Mouse (Mus musculus): ENCODE results near the gene Arid1b. TPM values are rescaled to one million over a fixed set of nuclear protein-coding genes. Genes with fewer than 3 reads are reported as not detected.

Gene Arid1b
- polyA plus RNA-seq, 1 experiment from 2014 or later = 17.4 TPM

DNA sequence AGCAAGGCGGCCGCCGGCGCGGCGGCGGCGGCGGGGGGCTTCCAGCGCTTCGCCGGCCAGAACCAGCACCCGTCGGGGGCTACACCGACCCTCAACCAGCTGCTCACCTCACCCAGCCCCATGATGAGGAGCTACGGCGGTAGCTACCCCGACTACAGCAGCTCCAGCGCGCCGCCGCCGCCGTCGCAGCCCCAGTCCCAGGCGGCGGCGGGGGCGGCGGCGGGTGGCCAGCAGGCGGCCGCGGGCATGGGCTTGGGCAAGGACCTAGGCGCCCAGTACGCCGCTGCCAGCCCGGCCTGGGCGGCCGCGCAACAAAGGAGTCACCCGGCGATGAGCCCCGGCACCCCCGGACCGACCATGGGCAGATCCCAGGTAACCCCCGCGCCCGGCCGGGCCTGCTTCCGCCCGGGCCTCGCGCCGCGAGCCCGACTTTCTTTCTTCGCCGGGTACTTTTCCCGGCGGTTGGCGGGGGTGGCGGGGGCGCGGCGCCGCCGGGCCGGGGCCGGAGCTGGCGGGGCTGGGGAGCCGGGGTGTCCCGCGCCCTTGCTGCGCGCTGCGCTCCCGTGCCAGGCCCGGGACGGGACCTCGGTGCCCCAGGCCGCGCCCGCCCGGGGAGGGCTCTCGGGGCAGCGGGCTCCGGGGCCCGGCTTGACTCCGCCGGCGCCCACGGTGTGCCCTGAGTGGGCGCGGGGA, 2.1 kb downstream of the Arid1b start:
- Histone ChIP-seq H3K4me1 (peaks cover 35% of the 10 kb centered on the region), H3K4me2 (replicated peaks) (peak overlapping the region; percentile 61), H3K9me3 (no peaks in the 10 kb centered on the region), H3K4me3 (peak overlapping the region; percentile 100), H3K27ac (replicated peaks) (peak overlapping the region; percentile 100), H3K9ac (replicated peaks) (peak overlapping the region; percentile 100), H3K36me3 (no peaks in the 10 kb centered on the region), H3K27me3 (no peaks in the 10 kb centered on the region)
- under 1% methylated on average over 61 of the region's 95 CpGs for WGBS
- ATAC-seq (ENCODE audit: low FRiP score, low read depth) = 0 out of 2 replicates have a peak, but pooled peaks have one; percentile 10

- Histone ChIP-seq H3K4me2 (replicated peaks) (peak overlapping the region; percentile 61), H3K27ac (replicated peaks) (peak overlapping the region; percentile 100), H3K36me3 (no peaks in the 10 kb centered on the region), H3K4me3 (peak overlapping the region; percentile 100), H3K4me1 (peaks cover 34% of the 10 kb centered on the region), H3K9ac (replicated peaks) (peak overlapping the region; percentile 100), H3K27me3 (no peaks in the 10 kb centered on the region), H3K9me3 (no peaks in the 10 kb centered on the region)
- WGBS = under 1% methylated on average over 20 of the region's 20 CpGs
- ATAC-seq (ENCODE audit: low FRiP score, low read depth) = no peak
These were observed 2.9 kb downstream of the Arid1b start for GRCm38 (mm10) chr17:4996814-4997549.

DNA sequence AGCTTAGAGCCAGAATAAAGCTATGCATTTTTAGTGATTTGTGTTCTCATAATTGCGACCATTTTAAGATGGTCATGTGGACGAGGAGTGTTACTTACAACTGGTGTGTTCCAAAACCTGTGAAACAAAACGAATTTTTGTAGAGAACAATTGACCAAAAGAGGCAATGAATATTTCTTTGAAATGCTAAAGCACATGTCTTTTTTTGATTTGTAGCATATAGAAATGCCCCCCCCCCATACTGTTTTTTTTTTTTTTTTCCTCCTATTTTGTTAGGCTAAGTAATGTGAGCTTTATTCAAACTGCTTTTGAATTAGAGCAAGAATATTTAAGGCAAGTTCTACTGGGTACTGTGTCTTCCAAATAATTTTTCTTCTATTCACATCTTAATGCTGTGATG, 3.8 kb downstream of the Arid1b start:
- Histone ChIP-seq H3K36me3 (no peaks in the 10 kb centered on the region), H3K27me3 (no peaks in the 10 kb centered on the region), H3K27ac (replicated peaks) (no peak overlapping the region), H3K9me3 (no peaks in the 10 kb centered on the region), H3K9ac (replicated peaks) (no peak overlapping the region), H3K4me1 (peaks cover 40% of the 10 kb centered on the region), H3K4me3 (peak overlapping the region; percentile 20), H3K4me2 (replicated peaks) (peak overlapping the region; percentile 61)
- 50% methylated on average over 3 of the region's 3 CpGs for WGBS
- ATAC-seq (ENCODE audit: low FRiP score, low read depth) = no peak

DNA sequence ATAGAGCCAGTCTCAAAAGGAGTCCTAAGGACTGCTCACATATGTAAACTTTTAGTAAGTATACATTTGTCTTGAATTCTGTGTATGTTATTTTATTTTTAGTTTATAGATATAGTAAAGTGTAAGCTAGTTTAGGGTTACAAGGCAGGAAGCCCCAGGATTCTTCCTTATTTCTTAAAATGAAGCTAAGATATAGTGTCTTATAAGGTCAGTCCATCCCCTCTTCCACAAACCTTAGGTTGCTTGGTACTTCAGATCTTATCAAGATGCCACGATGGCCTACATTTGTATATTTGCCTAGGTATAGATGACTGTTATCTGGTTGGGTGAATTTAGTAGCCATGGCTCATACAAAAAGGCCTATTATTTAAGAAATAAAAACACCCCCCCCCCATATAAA, 5.1 kb downstream of the Arid1b start:
- no peaks in the 10 kb centered on the region for H3K36me3 ChIP-seq
- no peak for ATAC-seq (ENCODE audit: low FRiP score, low read depth)
- no peak overlapping the region for H3K9ac ChIP-seq (replicated peaks)
- H3K4me1 ChIP-seq = peaks cover 44% of the 10 kb centered on the region
- WGBS = 86% methylated on average over 1 of the region's 1 CpGs
- peak overlapping the region; percentile 23; the same call in 1 of the 2 replicates for H3K4me2 ChIP-seq (replicated peaks)
- H3K27me3 ChIP-seq = no peaks in the 10 kb centered on the region
- no peaks in the 10 kb centered on the region for H3K9me3 ChIP-seq
- H3K4me3 ChIP-seq = no peak overlapping the region
- H3K27ac ChIP-seq (replicated peaks) = no peak overlapping the region

- Histone ChIP-seq H3K27me3 (no peaks in the 10 kb centered on the region), H3K4me2 (replicated peaks) (peak overlapping the region; percentile 40), H3K9me3 (no peaks in the 10 kb centered on the region), H3K27ac (replicated peaks) (no peak overlapping the region), H3K36me3 (no peaks in the 10 kb centered on the region), H3K4me3 (peak overlapping the region; percentile 18), H3K9ac (replicated peaks) (no peak overlapping the region), H3K4me1 (peaks cover 52% of the 10 kb centered on the region)
- no peak for ATAC-seq (ENCODE audit: low FRiP score, low read depth)
- WGBS = 59% methylated on average over 10 of the region's 10 CpGs
These were observed 5.9 kb downstream of the Arid1b start for GRCm38 (mm10) chr17:5000001-5000400.

DNA sequence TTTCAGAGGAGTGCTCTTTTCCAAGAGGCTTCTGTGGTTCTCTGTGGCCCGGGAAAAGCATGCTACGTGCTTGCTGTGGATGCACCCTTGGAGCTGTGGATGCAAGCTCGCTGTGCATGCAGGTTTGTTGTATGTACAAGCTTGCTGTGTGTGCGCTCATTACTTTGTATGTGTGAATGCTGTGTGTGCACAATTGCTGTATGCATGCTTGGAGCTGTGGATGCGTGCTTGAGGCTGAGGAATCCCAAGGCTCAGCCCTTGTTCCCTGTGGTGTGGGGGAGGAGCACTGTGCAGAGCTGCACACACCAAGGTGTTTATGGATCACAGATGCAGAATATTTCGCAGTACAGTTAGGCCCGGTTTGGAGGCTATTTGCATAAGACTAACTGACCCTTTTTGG, 6.7 kb downstream of the Arid1b start:
- WGBS = 52% methylated on average over 7 of the region's 7 CpGs
- no peak overlapping the region; the same call in 1 of the 2 replicates for H3K9ac ChIP-seq (replicated peaks)
- ATAC-seq (ENCODE audit: low FRiP score, low read depth) = no peak
- no peaks in the 10 kb centered on the region for H3K36me3 ChIP-seq
- peaks cover 60% of the 10 kb centered on the region for H3K4me1 ChIP-seq
- H3K4me2 ChIP-seq (replicated peaks) = peak overlapping the region; percentile 30
- no peak overlapping the region for H3K27ac ChIP-seq (replicated peaks)
- no peaks in the 10 kb centered on the region for H3K9me3 ChIP-seq
- no peaks in the 10 kb centered on the region for H3K27me3 ChIP-seq
- peak overlapping the region; percentile 9; the same call in 1 of the 2 replicates for H3K4me3 ChIP-seq

GRCm38 (mm10) chr17:5001531-5002131, 7.5 kb downstream of the Arid1b start:
- H3K4me3 ChIP-seq = no peak overlapping the region
- H3K27me3 ChIP-seq = 0 out of 2 replicates have a peak, but pooled peaks cover 2% of the 10 kb centered on the region
- no peak for ATAC-seq (ENCODE audit: low FRiP score, low read depth)
- H3K9me3 ChIP-seq = no peaks in the 10 kb centered on the region
- no peaks in the 10 kb centered on the region for H3K36me3 ChIP-seq
- peaks cover 65% of the 10 kb centered on the region for H3K4me1 ChIP-seq
- 43% methylated on average over 9 of the region's 9 CpGs for whole genome bisulfite sequencing
- no peak overlapping the region for H3K27ac ChIP-seq (replicated peaks)
- no peak overlapping the region for H3K4me2 ChIP-seq (replicated peaks)
- H3K9ac ChIP-seq (replicated peaks) = no peak overlapping the region

GRCm38 (mm10) chr17:5002937-5003508, 8.9 kb downstream of the Arid1b start:
- Histone ChIP-seq H3K9me3 (no peaks in the 10 kb centered on the region), H3K27me3 (0 out of 2 replicates have a peak, but pooled peaks cover 3% of the 10 kb centered on the region), H3K4me1 (peaks cover 79% of the 10 kb centered on the region), H3K36me3 (no peaks in the 10 kb centered on the region), H3K4me3 (no peak overlapping the region), H3K27ac (replicated peaks) (no peak overlapping the region), H3K4me2 (replicated peaks) (no peak overlapping the region), H3K9ac (replicated peaks) (no peak overlapping the region)
- no peak for ATAC-seq (ENCODE audit: low FRiP score, low read depth)
- 83% methylated on average over 10 of the region's 10 CpGs for WGBS

DNA sequence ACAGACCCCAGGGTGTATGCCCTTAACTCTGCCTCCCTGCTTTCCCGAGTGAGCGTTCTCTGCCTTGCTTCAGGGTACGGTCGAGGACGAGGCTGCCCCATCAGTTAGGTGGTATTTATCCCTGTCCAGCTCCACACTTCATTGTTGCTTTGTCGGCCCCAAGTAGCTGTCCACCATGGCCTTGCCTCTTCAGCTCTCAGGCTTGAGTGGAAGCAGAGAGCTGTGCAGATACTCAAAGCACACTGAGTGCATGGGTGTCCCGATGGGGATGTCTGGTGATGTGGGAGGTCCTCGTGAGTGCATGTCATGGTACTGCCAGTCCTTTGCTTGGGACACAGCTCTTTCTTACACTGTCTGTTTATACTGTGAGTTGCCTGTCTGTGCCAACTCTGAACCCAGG, 10.1 kb downstream of the Arid1b start:
- no peak overlapping the region for H3K4me2 ChIP-seq (replicated peaks)
- WGBS = 60% methylated on average over 8 of the region's 8 CpGs
- 0 out of 2 replicates have a peak overlapping the region, but pooled peaks have one; percentile 0 for H3K9ac ChIP-seq (replicated peaks)
- 0 out of 2 replicates have a peak, but pooled peaks cover 3% of the 10 kb centered on the region for H3K27me3 ChIP-seq
- no peaks in the 10 kb centered on the region for H3K36me3 ChIP-seq
- H3K4me3 ChIP-seq = no peak overlapping the region
- no peaks in the 10 kb centered on the region for H3K9me3 ChIP-seq
- H3K4me1 ChIP-seq = peaks cover 91% of the 10 kb centered on the region
- no peak for ATAC-seq (ENCODE audit: low FRiP score, low read depth)
- no peak overlapping the region for H3K27ac ChIP-seq (replicated peaks)

GRCm38 (mm10) chr17:5004706-5005105, 10.6 kb downstream of the Arid1b start:
- Histone ChIP-seq H3K9me3 (no peaks in the 10 kb centered on the region), H3K9ac (replicated peaks) (no peak overlapping the region), H3K4me3 (no peak overlapping the region), H3K4me1 (peaks cover 93% of the 10 kb centered on the region), H3K36me3 (no peaks in the 10 kb centered on the region), H3K27ac (replicated peaks) (no peak overlapping the region), H3K4me2 (replicated peaks) (no peak overlapping the region), H3K27me3 (0 out of 2 replicates have a peak, but pooled peaks cover 3% of the 10 kb centered on the region)
- no peak for ATAC-seq (ENCODE audit: low FRiP score, low read depth)
- 39% methylated on average over 5 of the region's 5 CpGs for WGBS

- H3K4me3 ChIP-seq = no peak overlapping the region
- 81% methylated on average over 3 of the region's 3 CpGs for WGBS
- no peaks in the 10 kb centered on the region for H3K9me3 ChIP-seq
- H3K27me3 ChIP-seq = 0 out of 2 replicates have a peak, but pooled peaks cover 3% of the 10 kb centered on the region
- H3K27ac ChIP-seq (replicated peaks) = no peak overlapping the region
- no peak overlapping the region for H3K9ac ChIP-seq (replicated peaks)
- no peaks in the 10 kb centered on the region for H3K36me3 ChIP-seq
- no peak overlapping the region for H3K4me2 ChIP-seq (replicated peaks)
- H3K4me1 ChIP-seq = peaks cover 92% of the 10 kb centered on the region
- no peak for ATAC-seq (ENCODE audit: low FRiP score, low read depth)
These were observed 11.2 kb downstream of the Arid1b start for GRCm38 (mm10) chr17:5005285-5005684.

Measured in midbrain, embryonic 12.5 days (tissue).